Mouse (Mus musculus) embryonic facial prominence, embryonic 11.5 days (tissue): ENCODE measurements around the gene Ugcg. TPM values are rescaled to one million over a fixed set of nuclear protein-coding genes. Genes with fewer than 3 reads are reported as not detected.

Experiments used
- ATAC-seq: fragments of 200-750 bp; cut with Nextera tagmentation; replicated peaks from 2 replicates; pipeline ENCODE4 v1.8.0; 2017; ENCODE audit warnings: low read depth; ENCODE audit not compliant: insufficient number of reproducible peaks, low FRiP score, low TSS enrichment
- DNase-seq: peaks from one replicate; pipeline ENCODE4 v3.0.0-alpha.2; 2015; ENCODE audit warnings: low spot score
- H3K27ac ChIP-seq: fragments of 300-500 bp; sonication (generic); replicated peaks from 2 replicates; pipeline ENCODE4 v1.5.1; 2014; ENCODE audit warnings: mild to moderate bottlenecking, low read depth, low read length, control low read depth
- H3K27me3 ChIP-seq: fragments of 300-500 bp; sonication (generic); 2 replicates; pipeline ENCODE4 v1.6.1; 2014; ENCODE audit warnings: mild to moderate bottlenecking, low read length, moderate library complexity, mixed read lengths; ENCODE audit not compliant: control insufficient read depth, insufficient read depth
- H3K36me3 ChIP-seq: fragments of 300-500 bp; sonication (generic); replicated peaks from 2 replicates; pipeline ENCODE4 v1.6.1; 2014; ENCODE audit warnings: low read depth, mild to moderate bottlenecking, low read length, moderate library complexity, mixed read lengths; ENCODE audit not compliant: control insufficient read depth, insufficient read depth
- H3K4me1 ChIP-seq: fragments of 300-500 bp; sonication (generic); 2 replicates; pipeline ENCODE4 v1.6.1; 2014; ENCODE audit warnings: low read length, mixed read lengths; ENCODE audit not compliant: control insufficient read depth, insufficient read depth
- H3K4me2 ChIP-seq: fragments of 300-500 bp; sonication (generic); 2 replicates; pipeline ENCODE4 v1.6.1; 2014; ENCODE audit warnings: low read depth, mild to moderate bottlenecking, control low read depth, low read length, moderate library complexity
- H3K4me3 ChIP-seq: fragments of 300-500 bp; sonication (generic); 2 replicates; pipeline ENCODE4 v1.5.1; 2014; ENCODE audit warnings: low read depth, low read length, control low read depth
- H3K9ac ChIP-seq: fragments of 300-500 bp; sonication (generic); replicated peaks from 2 replicates; pipeline ENCODE4 v1.6.1; 2014; ENCODE audit warnings: mild to moderate bottlenecking, control low read depth, low read length
- H3K9me3 ChIP-seq: fragments of 300-500 bp; sonication (generic); replicated peaks from 2 replicates; pipeline ENCODE4 v1.6.1; 2016; ENCODE audit warnings: mild to moderate bottlenecking, low read length, inconsistent platforms, mixed read lengths; ENCODE audit not compliant: control insufficient read depth
- WGBS: fragments of 180-500 bp; shearing (Covaris S2); extraction: QIAGEN DNeasy Blood & Tissue Kit; methylation state at CpG from one replicate; pipeline ENCODE4 v1.1.7; 2014; 5-methylcytosine and 5-hydroxymethylcytosine counted together
- polyA plus RNA-seq: library from polyadenylated mRNA; unstranded; fragments of >200 nt; fragmentation: Nextera tagmentation; extraction: Ambion mirVana; gene quantifications from 2 replicates; pipeline ENCODE4 v1.2.1, GENCODE M21; 2014

Gene Ugcg
- polyA plus RNA-seq, 1 experiment from 2014 or later = 11.8 TPM

DNA sequence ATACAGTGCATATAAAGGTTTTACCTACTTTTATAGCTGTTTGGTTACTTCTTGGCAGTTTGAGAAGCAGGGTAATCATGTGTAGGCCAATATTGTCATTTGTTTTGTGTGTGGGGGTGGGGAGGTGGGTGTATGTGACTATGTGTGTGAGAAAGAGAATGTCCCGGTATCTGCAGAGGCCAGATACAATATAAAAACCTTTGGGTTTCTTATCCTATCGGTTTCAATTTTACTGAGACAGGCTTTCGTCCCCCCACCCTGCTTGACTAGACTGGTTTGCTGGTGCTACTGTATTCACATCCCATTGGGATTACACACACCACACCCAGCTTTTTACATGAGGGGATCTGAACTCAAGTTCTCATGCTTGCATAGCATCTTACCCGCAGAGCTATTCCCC lies 17.5 kb downstream of the Ugcg start:
- H3K27me3 ChIP-seq = no peaks in the 10 kb centered on the region
- H3K27ac ChIP-seq = no peak overlapping the region
- 72% methylated on average over 4 of the region's 4 CpGs for WGBS
- no peaks in the 10 kb centered on the region for H3K4me1 ChIP-seq
- no peak overlapping the region for H3K9ac ChIP-seq
- no peak for DNase-seq
- H3K4me2 ChIP-seq = no peak overlapping the region
- ATAC-seq = no peak
- no peaks in the 10 kb centered on the region for H3K9me3 ChIP-seq
- no peak overlapping the region for H3K4me3 ChIP-seq
- H3K36me3 ChIP-seq = no peaks in the 10 kb centered on the region; the same call in 1 of the 2 replicates

DNA sequence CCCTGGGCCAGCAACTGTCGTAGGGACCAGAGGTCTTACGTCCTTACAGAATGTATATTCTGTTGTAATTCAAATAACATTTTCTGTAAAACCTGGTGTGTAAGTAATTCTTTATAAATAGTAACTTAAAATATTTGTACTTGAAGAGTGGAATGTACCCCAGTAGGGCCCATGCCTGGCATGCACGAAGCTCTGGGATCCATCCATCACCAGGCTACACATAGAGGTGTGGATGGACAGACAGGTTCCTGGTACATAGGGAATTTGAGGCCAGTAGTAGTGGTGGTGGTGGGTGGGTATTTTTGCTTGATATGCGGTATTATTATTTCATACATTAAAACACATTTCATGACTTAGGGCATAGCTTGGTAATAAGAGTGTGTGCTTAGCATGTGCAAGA lies 19.6 kb downstream of the Ugcg start:
- no peak for ATAC-seq

DNA sequence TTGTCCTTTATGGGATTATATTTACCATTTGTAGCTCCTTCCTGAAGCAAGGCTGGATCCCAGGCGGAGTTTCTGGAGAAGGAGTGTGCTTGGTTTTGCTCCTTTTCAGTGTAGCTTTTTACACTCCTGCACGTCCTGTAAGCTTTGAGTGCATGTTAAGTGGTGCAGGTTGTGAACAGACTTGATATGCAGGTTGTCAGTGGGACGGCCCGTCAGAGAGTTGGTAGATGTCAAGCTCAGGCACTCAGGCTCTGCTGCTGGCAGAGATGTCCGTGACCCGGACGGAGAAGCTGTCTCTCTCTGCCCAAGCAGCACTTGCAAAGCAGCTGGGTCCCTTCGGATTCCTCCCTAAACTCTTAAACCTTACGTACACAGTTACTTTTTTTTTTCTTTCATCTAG lies 22.1 kb downstream of the Ugcg start:
- DNase-seq (no peak), ATAC-seq (no peak)
- Histone ChIP-seq H3K9ac (no peak overlapping the region), H3K27me3 (no peaks in the 10 kb centered on the region), H3K36me3 (no peaks in the 10 kb centered on the region; the same call in 1 of the 2 replicates), H3K4me1 (no peaks in the 10 kb centered on the region), H3K4me3 (no peak overlapping the region), H3K27ac (no peak overlapping the region), H3K4me2 (no peak overlapping the region), H3K9me3 (no peaks in the 10 kb centered on the region)
- WGBS = 90% methylated on average over 9 of the region's 9 CpGs

More for the DNA sequence above, 19.6 kb downstream of the Ugcg start:
- Histone ChIP-seq H3K4me3 (no peak overlapping the region), H3K4me2 (no peak overlapping the region), H3K36me3 (no peaks in the 10 kb centered on the region; the same call in 1 of the 2 replicates), H3K27ac (no peak overlapping the region), H3K27me3 (no peaks in the 10 kb centered on the region), H3K4me1 (no peaks in the 10 kb centered on the region), H3K9ac (no peak overlapping the region), H3K9me3 (no peaks in the 10 kb centered on the region)
- 95% methylated on average over 4 of the region's 4 CpGs for WGBS
- no peak for DNase-seq

DNA sequence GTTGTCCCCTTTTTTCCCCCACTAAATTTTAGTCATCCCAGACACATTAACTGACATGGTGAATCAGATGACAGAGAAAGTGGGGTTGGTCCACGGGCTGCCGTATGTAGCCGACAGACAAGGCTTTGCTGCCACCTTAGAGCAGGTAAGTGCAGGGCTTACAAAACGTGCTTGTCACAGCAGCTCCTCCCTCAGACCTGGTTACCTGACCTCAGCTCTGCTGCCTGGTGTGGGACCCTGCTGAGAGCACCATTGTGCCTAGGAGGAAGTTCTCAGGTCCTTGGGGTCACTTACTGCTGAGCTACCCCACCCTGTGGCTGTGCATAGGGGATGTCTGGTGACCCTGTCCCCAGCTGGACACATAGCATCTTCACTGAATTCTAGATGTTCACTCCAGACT lies 24.8 kb downstream of the Ugcg start:
- no peaks in the 10 kb centered on the region; the same call in 1 of the 2 replicates for H3K36me3 ChIP-seq
- WGBS = 71% methylated on average over 4 of the region's 4 CpGs

DNA sequence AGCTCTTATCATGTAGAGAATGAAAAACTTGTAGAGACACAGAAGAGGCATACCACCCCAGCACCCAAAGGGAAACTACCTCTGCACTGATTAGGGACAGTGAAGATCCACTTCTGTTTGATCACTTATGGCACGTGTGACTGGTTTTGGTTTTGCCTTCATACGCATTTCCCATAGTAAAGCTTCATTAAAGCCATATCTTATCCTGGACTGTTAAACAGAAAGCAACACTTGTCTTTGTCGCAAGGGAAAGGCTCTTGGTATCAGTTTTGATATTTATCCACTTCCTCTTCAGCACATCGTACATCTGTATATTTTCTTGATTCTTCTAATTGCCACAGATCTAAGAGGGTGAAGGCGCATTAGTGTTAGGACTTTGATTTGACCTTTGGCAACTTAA lies 25.6 kb downstream of the Ugcg start:
- no peak overlapping the region for H3K4me2 ChIP-seq
- 94% methylated on average over 5 of the region's 5 CpGs for WGBS
- H3K9me3 ChIP-seq = no peaks in the 10 kb centered on the region
- no peaks in the 10 kb centered on the region for H3K4me1 ChIP-seq
- no peaks in the 10 kb centered on the region for H3K27me3 ChIP-seq
- DNase-seq (no peak), ATAC-seq (no peak)
- no peaks in the 10 kb centered on the region; the same call in 1 of the 2 replicates for H3K36me3 ChIP-seq
- H3K27ac ChIP-seq = no peak overlapping the region
- H3K9ac ChIP-seq = no peak overlapping the region
- H3K4me3 ChIP-seq = no peak overlapping the region

More for the DNA sequence above, 24.8 kb downstream of the Ugcg start:
- Histone ChIP-seq H3K9me3 (no peaks in the 10 kb centered on the region), H3K27ac (no peak overlapping the region), H3K4me3 (no peak overlapping the region), H3K9ac (no peak overlapping the region), H3K27me3 (no peaks in the 10 kb centered on the region), H3K4me2 (no peak overlapping the region), H3K4me1 (no peaks in the 10 kb centered on the region)
- DNase-seq = no peak
- no peak for ATAC-seq

DNA sequence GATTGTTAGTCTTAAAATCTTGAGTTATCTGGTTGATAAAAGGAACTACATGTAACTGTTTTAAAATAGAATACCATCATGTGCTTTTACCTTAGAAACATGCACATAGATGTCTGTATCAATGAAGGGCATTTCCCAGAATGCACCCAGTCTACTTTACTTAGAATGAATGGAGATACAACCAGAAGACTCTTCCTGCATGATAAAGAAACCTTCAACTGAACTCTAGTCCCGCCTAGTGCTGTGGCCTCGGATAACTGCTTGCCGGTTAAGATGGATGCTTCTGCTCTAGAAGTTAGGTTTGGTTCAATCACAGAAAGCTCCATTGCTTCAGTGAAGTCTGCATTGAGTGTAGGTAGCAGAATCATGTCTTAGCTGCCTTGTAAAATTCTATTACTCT lies 26.5 kb downstream of the Ugcg start:
- DNase-seq (no peak), ATAC-seq (no peak)
- Histone ChIP-seq H3K4me3 (no peak overlapping the region), H3K27ac (no peak overlapping the region), H3K4me2 (no peak overlapping the region), H3K36me3 (no peaks in the 10 kb centered on the region; the same call in 1 of the 2 replicates), H3K9me3 (no peaks in the 10 kb centered on the region), H3K27me3 (no peaks in the 10 kb centered on the region), H3K4me1 (no peaks in the 10 kb centered on the region), H3K9ac (no peak overlapping the region)
- WGBS = 94% methylated on average over 3 of the region's 3 CpGs

DNA sequence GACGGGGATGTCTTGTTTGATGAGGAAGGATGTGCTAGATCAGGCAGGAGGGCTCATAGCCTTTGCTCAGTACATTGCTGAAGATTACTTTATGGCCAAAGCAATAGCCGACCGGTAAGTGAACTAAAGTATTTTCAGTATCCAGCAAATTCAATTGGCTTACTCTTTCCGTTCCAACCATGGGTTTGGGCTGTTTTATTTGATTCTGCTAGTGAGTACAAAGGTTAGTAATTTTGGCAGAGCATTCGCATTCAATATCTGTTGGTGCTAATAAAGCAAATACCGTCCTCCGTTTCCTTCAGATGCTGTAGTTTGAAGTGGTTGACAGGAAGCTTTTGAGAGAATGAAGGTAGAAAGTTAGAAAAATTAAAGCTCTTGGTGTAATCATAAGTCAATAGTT lies 28.0 kb downstream of the Ugcg start:
- H3K4me1 ChIP-seq = no peaks in the 10 kb centered on the region
- ATAC-seq (no peak), DNase-seq (no peak)
- WGBS = 96% methylated on average over 7 of the region's 7 CpGs
- no peak overlapping the region for H3K27ac ChIP-seq
- no peak overlapping the region for H3K9ac ChIP-seq
- no peaks in the 10 kb centered on the region for H3K27me3 ChIP-seq
- H3K4me2 ChIP-seq = no peak overlapping the region
- no peaks in the 10 kb centered on the region for H3K9me3 ChIP-seq
- H3K36me3 ChIP-seq = no peaks in the 10 kb centered on the region
- no peak overlapping the region for H3K4me3 ChIP-seq

DNA sequence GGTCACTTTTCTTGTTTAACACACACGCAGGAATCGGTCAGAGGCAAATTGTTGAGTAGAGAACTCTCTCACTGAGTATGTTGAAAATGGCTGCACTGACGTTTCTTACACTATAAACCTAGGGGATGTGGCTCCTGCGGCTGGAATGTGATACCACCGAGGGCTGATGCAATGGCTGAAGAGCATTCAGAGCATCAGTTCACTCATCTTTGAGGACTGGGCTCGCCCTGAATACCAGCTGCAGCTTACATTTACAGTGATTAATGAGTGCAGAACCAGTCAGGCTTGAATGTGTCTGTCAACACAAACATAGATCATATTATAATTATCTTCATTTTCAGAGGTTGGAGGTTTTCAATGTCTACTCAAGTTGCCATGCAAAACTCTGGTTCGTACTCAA lies 29.1 kb downstream of the Ugcg start:
- no peak for DNase-seq
- 88% methylated on average over 7 of the region's 7 CpGs for WGBS
- no peaks in the 10 kb centered on the region for H3K4me1 ChIP-seq
- H3K27me3 ChIP-seq = no peaks in the 10 kb centered on the region
- no peak for ATAC-seq
- H3K36me3 ChIP-seq = no peaks in the 10 kb centered on the region; the same call in 1 of the 2 replicates
- no peak overlapping the region for H3K27ac ChIP-seq
- H3K4me3 ChIP-seq = no peak overlapping the region
- no peak overlapping the region for H3K4me2 ChIP-seq
- H3K9ac ChIP-seq = no peak overlapping the region
- no peaks in the 10 kb centered on the region for H3K9me3 ChIP-seq
